Mouse (Mus musculus) myocyte (in vitro differentiated cells): ENCODE measurements around the gene Pcyox1. TPM values are rescaled to one million over a fixed set of nuclear protein-coding genes. Genes with fewer than 3 reads are reported as not detected.

Source experiments
- H3K27me3 ChIP-seq: one replicate; pipeline ENCODE4 v1.6.1; 2011; ENCODE audit not compliant: control insufficient read depth, insufficient read depth, insufficient read length
- H3K36me3 ChIP-seq: one replicate; pipeline ENCODE4 v1.6.1; 2011; ENCODE audit not compliant: control insufficient read depth, insufficient read depth
- H3K4me2 ChIP-seq: one replicate; pipeline ENCODE4 v1.6.1; 2011; ENCODE audit warnings: low read depth, control low read depth
- H3K4me3 ChIP-seq: one replicate; pipeline ENCODE4 v1.5.1; 2011; ENCODE audit warnings: mild to moderate bottlenecking, control low read depth, moderate library complexity
- H3K79me2 ChIP-seq: one replicate; pipeline ENCODE4 v1.6.1; 2011; ENCODE audit not compliant: control insufficient read depth, insufficient read depth
- H3ac ChIP-seq: one replicate; pipeline ENCODE4 v1.6.1; 2011; ENCODE audit not compliant: control insufficient read depth, insufficient read length
- CEBPB ChIP-seq: IDR thresholded peaks from 2 replicates; pipeline ENCODE4 v1.6.1; 2011; ENCODE audit warnings: mild to moderate bottlenecking, moderate library complexity; ENCODE audit not compliant: poor library complexity, insufficient read depth, severe bottlenecking
- E2F4 ChIP-seq: IDR thresholded peaks from one replicate; pipeline ENCODE4 v1.6.1; 2011; ENCODE audit warnings: mild to moderate bottlenecking, control low read depth, moderate library complexity; ENCODE audit not compliant: insufficient read depth
- MAX ChIP-seq: IDR thresholded peaks from one replicate; pipeline ENCODE4 v1.6.1; 2011; ENCODE audit warnings: low read depth, mild to moderate bottlenecking, control low read depth
- MYOD1 ChIP-seq, 3 experiments: IDR thresholded peaks; one replicate each; pipeline ENCODE4 v1.6.1; 2011; ENCODE audit warnings: control low read depth in 2 of 3, low read depth in 2 of 3, mild to moderate bottlenecking in 2 of 3, moderate library complexity in 1 of 3; ENCODE audit not compliant: insufficient read length in 2 of 3, control insufficient read depth in 1 of 3
- MYOG ChIP-seq, 3 experiments: IDR thresholded peaks; one replicate each; pipeline ENCODE4 v1.6.1; 2011; ENCODE audit warnings: control low read depth in 2 of 3, low read depth in 2 of 3, mild to moderate bottlenecking in 2 of 3; ENCODE audit not compliant: insufficient read length in 2 of 3, control insufficient read depth in 1 of 3, insufficient read depth in 1 of 3
- POLR2A ChIP-seq: IDR thresholded peaks from one replicate; pipeline ENCODE4 v1.6.1; 2011; ENCODE audit warnings: low read depth, mild to moderate bottlenecking, control low read depth, moderate library complexity; ENCODE audit not compliant: insufficient read length
- POLR2AphosphoS2 ChIP-seq: IDR thresholded peaks from one replicate; pipeline ENCODE4 v1.6.1; 2011; ENCODE audit warnings: low read depth, control low read depth; ENCODE audit not compliant: insufficient read length
- REST ChIP-seq: IDR thresholded peaks from one replicate; pipeline ENCODE4 v1.6.1; 2011; ENCODE audit warnings: mild to moderate bottlenecking, control low read depth, moderate library complexity; ENCODE audit not compliant: insufficient read depth, insufficient read length
- SRF ChIP-seq: IDR thresholded peaks from one replicate; pipeline ENCODE4 v1.6.1; 2011; ENCODE audit warnings: low read depth; ENCODE audit not compliant: control insufficient read depth, insufficient read length
- TCF12 ChIP-seq: IDR thresholded peaks from one replicate; pipeline ENCODE4 v1.6.1; 2011; ENCODE audit warnings: mild to moderate bottlenecking, control low read depth; ENCODE audit not compliant: poor library complexity, insufficient read depth, severe bottlenecking
- TCF3 ChIP-seq: IDR thresholded peaks from one replicate; pipeline ENCODE4 v1.6.1; 2011; ENCODE audit warnings: low read depth, control low read depth; ENCODE audit not compliant: insufficient read length
- USF1 ChIP-seq: IDR thresholded peaks from one replicate; pipeline ENCODE4 v1.6.1; 2011; ENCODE audit warnings: low read depth, mild to moderate bottlenecking, control low read depth, moderate library complexity
- polyA plus RNA-seq: library from polyadenylated mRNA; unstranded; fragments of >200 nt; fragmentation: generic; extraction: Trizol; gene quantifications from one replicate; pipeline ENCODE4 v1.2.1, GENCODE M21; 2012; ENCODE audit warnings: missing spikeins

The Pcyox1 gene
- 25.1 TPM for polyA plus RNA-seq

GRCm38 (mm10) chr6:86396581-86397256, at the start of gene Pcyox1:
Pcyox1 (minus strand) TSS chr6:86397154.
- TF ChIP-seq USF1 (no peak), TCF12 (no peak), MYOG (IDR thresholded peaks at IDR 0.05; ENCODE audit: control insufficient read depth in 1 of 3, insufficient read depth in 1 of 3, insufficient read length in 2 of 3, low read depth in 2 of 3) (peak in 2 of 3 experiments; percentile 58 to 72), MYOD1 (IDR thresholded peaks at IDR 0.05; ENCODE audit: control insufficient read depth in 1 of 3, insufficient read length in 2 of 3, low read depth in 2 of 3) (peak in 2 of 3 experiments; percentile 41 to 73), SRF (no peak), POLR2A (peak; percentile 100), REST (no peak), TCF3 (no peak), CEBPB (no peak), E2F4 (no peak), POLR2AphosphoS2 (peak; percentile 100), MAX (no peak)
- Histone ChIP-seq H3K4me2 (peak within 1 kb of the TSS; percentile 95), H3K27me3 (no peaks in the 10 kb centered on the region), H3K79me2 (peaks cover 14% of the 10 kb centered on the region), H3K4me3 (peak within 1 kb of the TSS; percentile 68), H3ac (peak within 1 kb of the TSS; percentile 37), H3K36me3 (no peaks in the 10 kb centered on the region)

GRCm38 (mm10) chr6:86445551-86445950, 48.6 kb upstream of the Pcyox1 start:
- Histone ChIP-seq H3K4me2 (no peak overlapping the region), H3K79me2 (no peaks in the 10 kb centered on the region), H3K4me3 (no peak overlapping the region), H3K36me3 (peaks cover 20% of the 10 kb centered on the region), H3ac (no peak overlapping the region), H3K27me3 (no peaks in the 10 kb centered on the region)
- TF ChIP-seq TCF3 (no peak), USF1 (no peak), MYOD1 (IDR thresholded peaks at IDR 0.05; ENCODE audit: control insufficient read depth in 1 of 3, insufficient read length in 2 of 3, low read depth in 2 of 3) (no peak), REST (no peak), TCF12 (no peak), E2F4 (no peak), SRF (no peak), MAX (no peak), POLR2AphosphoS2 (no peak), POLR2A (no peak), CEBPB (no peak), MYOG (IDR thresholded peaks at IDR 0.05; ENCODE audit: control insufficient read depth in 1 of 3, insufficient read depth in 1 of 3, insufficient read length in 2 of 3, low read depth in 2 of 3) (no peak)

GRCm38 (mm10) chr6:86441571-86441970, 44.6 kb upstream of the Pcyox1 start:
- H3K4me3 ChIP-seq, result no peak overlapping the region
- no peak overlapping the region for H3ac ChIP-seq
- TF ChIP-seq TCF3, result no peak
- no peak for TF ChIP-seq MYOD1 (IDR thresholded peaks at IDR 0.05; ENCODE audit: control insufficient read depth in 1 of 3, insufficient read length in 2 of 3, low read depth in 2 of 3)
- TF ChIP-seq POLR2AphosphoS2, result no peak
- TF ChIP-seq SRF, result no peak
- TF ChIP-seq E2F4, result no peak
- no peak for TF ChIP-seq USF1
- no peak for TF ChIP-seq MAX
- TF ChIP-seq REST, result no peak
- TF ChIP-seq TCF12, result no peak
- TF ChIP-seq MYOG (IDR thresholded peaks at IDR 0.05; ENCODE audit: control insufficient read depth in 1 of 3, insufficient read depth in 1 of 3, insufficient read length in 2 of 3, low read depth in 2 of 3), result no peak
- TF ChIP-seq POLR2A, result no peak
- TF ChIP-seq CEBPB, result no peak
- H3K79me2 ChIP-seq, result peaks cover 11% of the 10 kb centered on the region
- no peaks in the 10 kb centered on the region for H3K36me3 ChIP-seq
- no peaks in the 10 kb centered on the region for H3K27me3 ChIP-seq
- no peak overlapping the region for H3K4me2 ChIP-seq

- Histone ChIP-seq H3K36me3 (peaks cover 5% of the 10 kb centered on the region), H3K4me3 (peak overlapping the region; percentile 74), H3K27me3 (no peaks in the 10 kb centered on the region), H3K79me2 (peaks cover 11% of the 10 kb centered on the region), H3ac (peak overlapping the region; percentile 67), H3K4me2 (peak overlapping the region; percentile 93)
- TF ChIP-seq TCF12 (no peak), E2F4 (no peak), POLR2A (no peak), MAX (no peak), MYOD1 (IDR thresholded peaks at IDR 0.05; ENCODE audit: control insufficient read depth in 1 of 3, insufficient read length in 2 of 3, low read depth in 2 of 3) (no peak), CEBPB (no peak), USF1 (no peak), POLR2AphosphoS2 (no peak), SRF (no peak), REST (no peak), TCF3 (no peak), MYOG (IDR thresholded peaks at IDR 0.05; ENCODE audit: control insufficient read depth in 1 of 3, insufficient read depth in 1 of 3, insufficient read length in 2 of 3, low read depth in 2 of 3) (no peak)
Measured at GRCm38 (mm10) chr6:86439531-86439930, 42.6 kb upstream of the Pcyox1 start.
